In genomic region chr8:85027516-85027855, GRCm38 (mm10) we compare ENCODE assay signal across 8 mouse cellular contexts. TPM values are rescaled to one million over a fixed set of nuclear protein-coding genes. Genes with fewer than 3 reads are reported as not detected.
DNase-seq lines count a peak whose midpoint lies in the region; ATAC-seq and TF ChIP-seq lines count a peak whose summit lies in the region.

No protein-coding gene starts in this region.

- peak overlapping the region; percentile 100 for H3K4me3 ChIP-seq in kidney, embryonic 14.5 days (ENCODE audit: low read length)
- peak overlapping the region; percentile 97 for H3K4me3 ChIP-seq in heart, postnatal 0 days (ENCODE audit: low read depth, low read length)
- H3K4me3 ChIP-seq in liver, postnatal 0 days (ENCODE audit: low read depth, low read length) = peak overlapping the region; percentile 95

- peak overlapping the region; percentile 94 for H3K4me2 ChIP-seq in kidney, embryonic 14.5 days (replicated peaks; ENCODE audit: low read depth, low read length)
- H3K4me2 ChIP-seq in heart, postnatal 0 days (ENCODE audit: low read depth, low read length) = peak overlapping the region; percentile 91
- H3K4me2 ChIP-seq in liver, postnatal 0 days (ENCODE audit: low read depth, low read length) = peak overlapping the region; percentile 91

- no peak for TF ChIP-seq CTCF in heart, postnatal 0 days (IDR thresholded peaks at IDR 0.05; ENCODE audit: low read depth)
- no peak for TF ChIP-seq CTCF in liver, postnatal 0 days (IDR thresholded peaks at IDR 0.05; ENCODE audit: low read depth)

- ATAC-seq in kidney, embryonic 14.5 days (ENCODE audit: low FRiP score, low TSS enrichment) = no peak
- no peak for ATAC-seq in heart, postnatal 0 days (ENCODE audit: insufficient read depth, low read depth)
- no peak for ATAC-seq in liver, postnatal 0 days

- WGBS in kidney, embryonic 14.5 days = under 1% methylated on average over 13 of the region's 13 CpGs
- 1% methylated on average over 13 of the region's 13 CpGs for WGBS in heart, postnatal 0 days
- WGBS in liver, postnatal 0 days (ENCODE audit: insufficient replicate concordance) = under 1% methylated on average over 13 of the region's 13 CpGs

- H3K9me3 ChIP-seq in kidney, embryonic 14.5 days (ENCODE audit: control insufficient read depth, low read length) = no peaks in the 10 kb centered on the region
- no peaks in the 10 kb centered on the region for H3K9me3 ChIP-seq in heart, postnatal 0 days (replicated peaks; ENCODE audit: control insufficient read depth, low read length)
- H3K9me3 ChIP-seq in liver, postnatal 0 days (ENCODE audit: low read length) = no peaks in the 10 kb centered on the region

- TF ChIP-seq EP300 in heart, postnatal 0 days (IDR thresholded peaks at IDR 0.05; ENCODE audit: low read depth) = no peak
- no peak for TF ChIP-seq EP300 in liver, postnatal 0 days (IDR thresholded peaks at IDR 0.05; ENCODE audit: low read depth)

- no peaks in the 10 kb centered on the region for H3K27me3 ChIP-seq in kidney, embryonic 14.5 days (ENCODE audit: control insufficient read depth, insufficient read depth, low read length)
- H3K27me3 ChIP-seq in heart, postnatal 0 days (ENCODE audit: control insufficient read depth, insufficient read depth, low read length) = no peaks in the 10 kb centered on the region
- no peaks in the 10 kb centered on the region for H3K27me3 ChIP-seq in liver, postnatal 0 days (ENCODE audit: insufficient read depth, low read length)

- peaks cover 24% of the 10 kb centered on the region for H3K4me1 ChIP-seq in kidney, embryonic 14.5 days (ENCODE audit: control insufficient read depth, insufficient read depth, low read length)
- peaks cover 31% of the 10 kb centered on the region for H3K4me1 ChIP-seq in heart, postnatal 0 days (ENCODE audit: control insufficient read depth, insufficient read depth)
- H3K4me1 ChIP-seq in liver, postnatal 0 days (ENCODE audit: insufficient read depth) = peaks cover 33% of the 10 kb centered on the region

- DNase-seq in kidney, adult 11 months = no peak
- peak; percentile 35 for DNase-seq in NIH3T3 (ENCODE audit: low read depth)
- peak; percentile 15 for DNase-seq in heart, postnatal 0 days (ENCODE audit: low spot score)
- peak; percentile 45 for DNase-seq in liver, postnatal 0 days
- DNase-seq in frontal cortex, postnatal 36 days (ENCODE audit: low spot score in 2 of 2) = no peak
- DNase-seq in layer of hippocampus, adult 18-20 months (ENCODE audit: low spot score in 2 of 2) = no peak
- no peak for DNase-seq in left cerebral cortex, postnatal 10 days (ENCODE audit: extremely low spot score in 1 of 2, low spot score in 2 of 2)

- peaks cover 47% of the 10 kb centered on the region for H3K36me3 ChIP-seq in kidney, embryonic 14.5 days (ENCODE audit: control insufficient read depth, insufficient read depth, low read length)
- H3K36me3 ChIP-seq in heart, postnatal 0 days (replicated peaks; ENCODE audit: control insufficient read depth, insufficient read depth, low read length) = peaks cover 41% of the 10 kb centered on the region
- H3K36me3 ChIP-seq in liver, postnatal 0 days (replicated peaks; ENCODE audit: insufficient read depth, low read length) = peaks cover 38% of the 10 kb centered on the region

- H3K27ac ChIP-seq in kidney, embryonic 14.5 days (ENCODE audit: low read depth, low read length) = peak overlapping the region; percentile 95
- H3K27ac ChIP-seq in heart, postnatal 0 days (ENCODE audit: low read depth) = peak overlapping the region; percentile 82
- peak overlapping the region; percentile 94 for H3K27ac ChIP-seq in liver, postnatal 0 days (ENCODE audit: low read depth)

- intact Hi-C loops in left cerebral cortex, postnatal 10 days (cut with DNase I) = no loop called here

- peak overlapping the region; percentile 100 for H3K9ac ChIP-seq in kidney, embryonic 14.5 days (ENCODE audit: low read depth, low read length)
- peak overlapping the region; percentile 98 for H3K9ac ChIP-seq in heart, postnatal 0 days (replicated peaks; ENCODE audit: low read depth, low read length)
- H3K9ac ChIP-seq in liver, postnatal 0 days (replicated peaks) = peak overlapping the region; percentile 98

RNA-seq across cellular contexts. Expression of gene Trir, which starts 0.9 kb away (rescaled TPM):
- 163 and 211 TPM in 2 replicates for polyA plus RNA-seq in kidney, embryonic 14.5 days (2014; fragmentation: Nextera tagmentation; extraction: Ambion mirVana)
- 98.5 and 196 TPM in 2 replicates for total RNA-seq in heart, postnatal 0 days (2014; rRNA removed; ENCODE audit: low replicate concordance)
- polyA plus RNA-seq in heart, postnatal 0 days (2015; fragmentation: Nextera tagmentation; extraction: Ambion mirVana) = 62.4 and 66.5 TPM in 2 replicates
- 63.0 and 73.6 TPM in 2 replicates for polyA plus RNA-seq in liver, postnatal 0 days (2015; fragmentation: Nextera tagmentation; extraction: Ambion mirVana)
- total RNA-seq in layer of hippocampus, adult 18-20 months (2021) = 100 to 1,000 TPM; 132 to 133 TPM
- 100 to 1,000 TPM; 139 to 145 TPM for total RNA-seq in left cerebral cortex, postnatal 10 days (2021)

RNA-seq across cellular contexts. Expression of gene Asna1, which starts 2.4 kb away (rescaled TPM):
- 109 and 180 TPM in 2 replicates for polyA plus RNA-seq in kidney, embryonic 14.5 days (2014; fragmentation: Nextera tagmentation; extraction: Ambion mirVana)
- 134 and 152 TPM in 2 replicates for total RNA-seq in heart, postnatal 0 days (2014; rRNA removed; ENCODE audit: low replicate concordance)
- polyA plus RNA-seq in heart, postnatal 0 days (2015; fragmentation: Nextera tagmentation; extraction: Ambion mirVana) = 106 and 110 TPM in 2 replicates
- polyA plus RNA-seq in liver, postnatal 0 days (2015; fragmentation: Nextera tagmentation; extraction: Ambion mirVana) = 33.2 and 34.4 TPM in 2 replicates
- 100 to 1,000 TPM; 122 to 125 TPM for total RNA-seq in layer of hippocampus, adult 18-20 months (2021)
- 100 to 1,000 TPM; 111 to 113 TPM for total RNA-seq in left cerebral cortex, postnatal 10 days (2021)

RNA-seq across cellular contexts. Expression of gene Tnpo2, which starts 9.2 kb away (rescaled TPM):
- 15.6 and 19.7 TPM in 2 replicates for polyA plus RNA-seq in kidney, embryonic 14.5 days (2014; fragmentation: Nextera tagmentation; extraction: Ambion mirVana)
- 27.4 and 34.8 TPM in 2 replicates for total RNA-seq in heart, postnatal 0 days (2014; rRNA removed; ENCODE audit: low replicate concordance)
- polyA plus RNA-seq in heart, postnatal 0 days (2015; fragmentation: Nextera tagmentation; extraction: Ambion mirVana) = 11.5 and 13.0 TPM in 2 replicates
- polyA plus RNA-seq in liver, postnatal 0 days (2015; fragmentation: Nextera tagmentation; extraction: Ambion mirVana) = 7.6 and 8.2 TPM in 2 replicates
- total RNA-seq in layer of hippocampus, adult 18-20 months (2021) = 100 to 1,000 TPM; 163 to 179 TPM
- total RNA-seq in left cerebral cortex, postnatal 10 days (2021) = 100 to 1,000 TPM; 168 to 193 TPM

RNA-seq across cellular contexts. Expression of gene Best2, which starts 13.2 kb away (rescaled TPM):
- polyA plus RNA-seq in kidney, embryonic 14.5 days (2014; fragmentation: Nextera tagmentation; extraction: Ambion mirVana) = not detected in 2 replicates
- total RNA-seq in heart, postnatal 0 days (2014; rRNA removed; ENCODE audit: low replicate concordance) = not detected in 2 replicates
- polyA plus RNA-seq in heart, postnatal 0 days (2015; fragmentation: Nextera tagmentation; extraction: Ambion mirVana) = not detected in 2 replicates
- not detected in 2 replicates for polyA plus RNA-seq in liver, postnatal 0 days (2015; fragmentation: Nextera tagmentation; extraction: Ambion mirVana)
- total RNA-seq in layer of hippocampus, adult 18-20 months (2021) = not detected
- not detected for total RNA-seq in left cerebral cortex, postnatal 10 days (2021)

RNA-seq across cellular contexts. Expression of gene Fbxw9, which starts 32.4 kb away (rescaled TPM):
- polyA plus RNA-seq in kidney, embryonic 14.5 days (2014; fragmentation: Nextera tagmentation; extraction: Ambion mirVana) = 24.4 and 29.6 TPM in 2 replicates
- 29.1 and 32.6 TPM in 2 replicates for total RNA-seq in heart, postnatal 0 days (2014; rRNA removed; ENCODE audit: low replicate concordance)
- polyA plus RNA-seq in heart, postnatal 0 days (2015; fragmentation: Nextera tagmentation; extraction: Ambion mirVana) = 16.2 and 16.5 TPM in 2 replicates
- 14.4 and 14.9 TPM in 2 replicates for polyA plus RNA-seq in liver, postnatal 0 days (2015; fragmentation: Nextera tagmentation; extraction: Ambion mirVana)
- total RNA-seq in layer of hippocampus, adult 18-20 months (2021) = 10 to 100 TPM; 19.3 to 19.8 TPM
- 10 to 100 TPM; 60.1 to 63.5 TPM for total RNA-seq in left cerebral cortex, postnatal 10 days (2021)

Comparison
In these comparisons a context has a peak if more than half of its experiments do, and no peak if none do; other contexts are left out.
1. DNase-seq: peak in NIH3T3 (single experiment), heart, postnatal 0 days (single experiment) and liver, postnatal 0 days (single experiment); none in kidney, adult 11 months (single experiment), frontal cortex, postnatal 36 days (0 of 2), layer of hippocampus, adult 18-20 months (0 of 2) and left cerebral cortex, postnatal 10 days (0 of 2).
2. Peak in every context shown above with its lines, with median percentiles within 50 percentile points of each other: H3K27ac ChIP-seq, H3K4me2 ChIP-seq, H3K4me3 ChIP-seq and H3K9ac ChIP-seq.